Mouse (Mus musculus): Measurements from ENCODE around the gene Tbpl1. TPM values are rescaled to one million over a fixed set of nuclear protein-coding genes. Genes with fewer than 3 reads are reported as not detected.

Tbpl1 gene
- polyA plus RNA-seq (2012; rRNA removed): 10.2 and 10.3 TPM in 2 replicates

DNA sequence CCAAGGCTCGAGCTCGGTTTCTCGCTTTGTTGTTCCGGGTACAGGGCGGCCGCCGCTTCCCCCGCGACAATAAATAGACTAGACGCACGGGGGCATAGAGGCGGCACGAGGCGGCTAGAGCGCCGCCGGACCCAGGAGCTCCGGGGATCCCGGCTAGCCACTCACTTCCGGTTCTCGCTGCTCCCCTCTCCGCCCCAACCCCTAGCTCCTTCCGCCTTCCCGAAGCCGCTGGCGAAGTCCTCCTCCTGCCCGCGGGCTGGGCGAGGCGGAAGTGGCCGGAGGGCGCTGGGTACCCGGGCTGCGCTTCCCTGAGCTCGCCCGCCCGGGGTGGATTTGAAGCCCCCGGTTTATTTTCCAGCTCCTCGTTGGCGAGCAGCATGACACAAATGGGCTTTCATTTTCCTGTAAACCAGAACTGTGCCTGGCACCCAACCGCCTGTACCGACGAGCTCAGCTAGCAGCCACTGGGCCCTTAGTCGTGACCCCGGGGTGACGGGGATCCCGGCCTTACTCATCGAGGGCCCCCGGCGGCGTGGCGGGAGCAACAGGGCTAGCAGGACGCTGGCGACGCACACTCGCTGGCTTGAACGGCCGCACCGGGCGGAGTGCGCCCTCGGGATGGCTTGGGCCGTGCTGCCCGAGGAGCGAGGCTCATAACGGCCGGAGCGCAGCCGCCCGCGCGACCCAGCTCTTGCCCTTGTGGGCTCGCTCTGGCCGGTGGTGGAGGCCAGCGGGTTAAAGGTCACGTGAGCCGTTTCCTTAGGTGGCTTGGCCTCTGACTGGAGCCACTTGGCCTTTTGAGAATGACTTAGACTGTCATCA, at the start of gene Tbpl1:
TSS of gene Tbpl1 (minus strand) at position 667 of the 822 bp plus-strand sequence.

Other genes with a start within 250 kb of the Tbpl1 start
- 0.81 and 1.3 TPM in 2 replicates for gene Slc2a12, start 86.9 kb downstream of the Tbpl1 start, polyA plus RNA-seq (2012; rRNA removed)
- gene Tcf21, start 88.2 kb upstream of the Tbpl1 start, polyA plus RNA-seq (2012; rRNA removed): 25.9 and 28.4 TPM in 2 replicates